ENCODE assay signal across 19 mouse cellular contexts in the genomic region with DNA sequence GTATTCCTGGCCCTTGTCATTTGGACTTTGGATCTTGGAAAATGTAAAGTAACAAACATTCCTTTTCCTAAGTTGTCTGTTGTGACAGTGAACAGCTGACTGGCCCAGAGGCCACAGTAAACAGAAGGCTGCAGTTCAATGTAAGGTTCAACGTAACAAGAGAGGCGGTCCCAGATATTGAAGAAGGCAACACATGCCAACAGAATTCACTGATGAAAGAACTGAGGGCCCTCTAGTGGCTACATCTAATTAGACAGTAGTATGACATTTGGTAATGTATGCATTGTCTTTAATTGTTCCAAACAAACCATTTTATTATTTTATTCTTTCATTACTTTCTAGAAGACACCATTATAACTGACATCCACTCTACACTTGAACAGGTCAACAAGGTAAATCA. TPM values are rescaled to one million over a fixed set of nuclear protein-coding genes. Genes with fewer than 3 reads are reported as not detected.
DNase-seq lines count a peak whose midpoint lies in the region; ATAC-seq and TF ChIP-seq lines count a peak whose summit lies in the region.
"Had no signal": no experiment of that assay in that cellular context is flagged by ENCODE, and none has a peak within 500 bp of the region (broad histone marks: within the 10 kb centered on the region; RNA-seq: fewer than 3 reads in every experiment).

No protein-coding gene starts in this region.

- no peak overlapping the region for H3K9ac ChIP-seq in liver, embryonic 14.5 days (replicated peaks)
- no peak overlapping the region for H3K9ac ChIP-seq in MEL (ENCODE audit: control insufficient read depth, low read depth, low read length, poor library complexity, severe bottlenecking)

- WGBS in liver, embryonic 14.5 days (ENCODE audit: insufficient replicate concordance), result 62% methylated on average over 2 of the region's 2 CpGs

- no peak for TF ChIP-seq EP300 in liver, embryonic 14.5 days (IDR thresholded peaks at IDR 0.05; ENCODE audit: low read depth)
- TF ChIP-seq EP300 in MEL (IDR thresholded peaks at IDR 0.05; ENCODE audit: low read depth in 1 of 2, low read length in 2 of 2), result no peak

- TF ChIP-seq RAD21 in MEL (IDR thresholded peaks at IDR 0.05; ENCODE audit: low read depth, low read length), result peak; percentile 19

- no peaks in the 10 kb centered on the region for H3K9me3 ChIP-seq in liver, embryonic 14.5 days (ENCODE audit: control insufficient read depth, low read length)
- no peaks in the 10 kb centered on the region for H3K9me3 ChIP-seq in MEL (replicated peaks; ENCODE audit: insufficient read depth, low read length)
- H3K9me3 ChIP-seq: megakaryocyte, embryonic 14.5 days had no signal

- H3K27ac ChIP-seq in liver, embryonic 14.5 days, result no peak overlapping the region
- H3K27ac ChIP-seq in MEL (ENCODE audit: control insufficient read depth, low read depth, low read length), result no peak overlapping the region
- no peak overlapping the region for H3K27ac ChIP-seq in cortical plate, adult 2 months (ENCODE audit: insufficient read depth, low read length)

- no peak overlapping the region for H3K4me2 ChIP-seq in liver, embryonic 14.5 days (ENCODE audit: low read depth)

- no peaks in the 10 kb centered on the region for H3K4me1 ChIP-seq in liver, embryonic 14.5 days (replicated peaks; ENCODE audit: control insufficient read depth in 2 of 2, insufficient read depth in 2 of 2, low read length in 1 of 2)
- no peaks in the 10 kb centered on the region for H3K4me1 ChIP-seq in MEL (ENCODE audit: control insufficient read depth in 1 of 2, insufficient read depth in 2 of 2, low read length in 2 of 2)
- H3K4me1 ChIP-seq in cortical plate, adult 2 months (ENCODE audit: control insufficient read depth, insufficient read depth, low read length), result no peaks in the 10 kb centered on the region

- peaks cover 17% of the 10 kb centered on the region for H3K36me3 ChIP-seq in liver, embryonic 14.5 days (replicated peaks; ENCODE audit: control insufficient read depth, insufficient read depth, low read depth)
- H3K36me3 ChIP-seq in MEL (ENCODE audit: control insufficient read depth in 1 of 2, insufficient read depth in 2 of 2, low read length in 2 of 2), result peaks cover 0 to 6% of the 10 kb centered on the region in 2 experiments; a peak in 2 of 4 replicates

- peak; percentile 53; the same call in 1 of the 2 replicates for ATAC-seq in frontal cortex, adult (ENCODE audit: low TSS enrichment)
- no peak for ATAC-seq in liver, embryonic 14.5 days (ENCODE audit: insufficient read depth)
- ATAC-seq: CD4-positive, CD25-positive, alpha-beta regulatory T cell, adult 4 months; Patski had no signal

- TF ChIP-seq POLR2A in MEL (IDR thresholded peaks at IDR 0.05; ENCODE audit: control insufficient read depth in 1 of 2, insufficient read depth in 1 of 2, low read depth in 1 of 2, low read length in 2 of 2, poor library complexity in 1 of 2), result no peak
- no peak for TF ChIP-seq POLR2A in cortical plate, adult 2 months (IDR thresholded peaks at IDR 0.05; ENCODE audit: extremely low read depth, insufficient read depth, low read length)

- no peaks in the 10 kb centered on the region for H3K79me2 ChIP-seq in MEL (ENCODE audit: control insufficient read depth, insufficient read depth, low read length, poor library complexity)

- peak; percentile 23; the same call in 1 of the 2 replicates for TF ChIP-seq CTCF in liver, embryonic 14.5 days (IDR thresholded peaks at IDR 0.05; ENCODE audit: low read depth)
- TF ChIP-seq CTCF in MEL (IDR thresholded peaks at IDR 0.05 in 2 of 3, conservative IDR thresholded peaks at IDR 0.05 in 1 of 3; ENCODE audit: control insufficient read depth in 1 of 3, insufficient read depth in 1 of 3, low read depth in 2 of 3, low read length in 3 of 3, poor library complexity in 1 of 3, severe bottlenecking in 1 of 3), result peak in 2 of 3 experiments; percentile 35 to 55; a peak in 3 of 6 replicates
- 0 out of 2 replicates have a peak, but pooled peaks have one; percentile 7 for TF ChIP-seq CTCF in cortical plate, adult 2 months (IDR thresholded peaks at IDR 0.05; ENCODE audit: extremely low read depth, insufficient read depth, low read length)

- no peaks in the 10 kb centered on the region for H3K27me3 ChIP-seq in liver, embryonic 14.5 days (ENCODE audit: control insufficient read depth, insufficient read depth, low read length)
- H3K27me3 ChIP-seq in MEL (ENCODE audit: control insufficient read depth in 1 of 2, insufficient read depth in 2 of 2, low read length in 2 of 2), result no peaks in the 10 kb centered on the region
- H3K27me3 ChIP-seq: megakaryocyte, embryonic 14.5 days; Patski had no signal

- no peak overlapping the region for H3K4me3 ChIP-seq in liver, embryonic 14.5 days (ENCODE audit: insufficient read depth in 1 of 2, low read depth in 2 of 2, low read length in 2 of 2)
- H3K4me3 ChIP-seq in MEL (ENCODE audit: control insufficient read depth in 1 of 2, insufficient read depth in 1 of 2, low read depth in 2 of 2, low read length in 2 of 2), result no peak overlapping the region
- no peak overlapping the region for H3K4me3 ChIP-seq in cortical plate, adult 2 months (ENCODE audit: insufficient read depth, low read length)
- H3K4me3 ChIP-seq: erythroblast, embryonic 14.5 days; megakaryocyte, embryonic 14.5 days had no signal

- no peak for DNase-seq in frontal cortex, postnatal 36 days (ENCODE audit: low spot score in 2 of 2)
- no peak for DNase-seq in liver, embryonic 14.5 days (ENCODE audit: low read depth in 3 of 3, low spot score in 3 of 3)
- DNase-seq in liver (no peak), MEL (ENCODE audit: low read depth, low spot score) (peak; percentile 32)
- no peak for DNase-seq in frontal cortex, postnatal 14 days (ENCODE audit: low spot score in 2 of 2)
- no peak for DNase-seq in adrenal gland, adult 8-10 months
- DNase-seq: adrenal gland, postnatal 10 days; heart, postnatal 10 days; kidney, postnatal 10 days; left cerebral cortex, postnatal 4 days; lung, adult 18-20 months; thymus, adult 18-20 months had no signal

TF ChIP-seq in MEL, 35 proteins besides CTCF, POLR2A, EP300 and RAD21:
- TF ChIP-seq NELFE (IDR thresholded peaks at IDR 0.05; ENCODE audit: low read depth, low read length), result no peak
- TF ChIP-seq UBTF (IDR thresholded peaks at IDR 0.05; ENCODE audit: borderline replicate concordance, insufficient read depth, low read depth, low read length), result no peak
- no peak for TF ChIP-seq E2F4 (IDR thresholded peaks at IDR 0.05; ENCODE audit: borderline replicate concordance, low read depth, low read length)
- TF ChIP-seq MAZ (IDR thresholded peaks at IDR 0.05; ENCODE audit: low read depth, low read length), result no peak
- TF ChIP-seq SMC3 (IDR thresholded peaks at IDR 0.05; ENCODE audit: low read depth, low read length), result peak; percentile 25; the same call in 1 of the 2 replicates

RNA-seq across cellular contexts. Expression of a gene that starts 15.1 kb away (rescaled TPM):
- 5.9 and 6.6 TPM in 2 replicates for polyA plus RNA-seq in liver, embryonic 14.5 days (2012; rRNA removed)
- 6.9 and 7.9 TPM in 2 replicates for polyA plus RNA-seq in liver, embryonic 14.5 days (2014; fragmentation: Nextera tagmentation; extraction: Ambion mirVana)
- 20.8 and 20.9 TPM in 2 replicates for total RNA-seq in MEL (2012; rRNA removed)
- polyA plus RNA-seq in MEL (2012; ENCODE audit: insufficient read depth in 1 of 2, insufficient read length in 2 of 2, low read depth in 1 of 2, low replicate concordance in 2 of 2, missing spikeins in 1 of 2), result 10 to 100 TPM in 1 of 2 experiments, not detected in 1; 19.6 TPM
- polyA plus RNA-seq in cortical plate, adult 2 months (2012; rRNA removed), result 56.5 and 58.2 TPM in 2 replicates
- 10 to 100 TPM; 56.3 to 75.8 (median 70.1) TPM for total RNA-seq in adrenal gland, adult 8-10 months (2022)

RNA-seq across cellular contexts. Expression of a gene that starts 23.9 kb away (rescaled TPM):
- not detected in 2 replicates for polyA plus RNA-seq in liver, embryonic 14.5 days (2012; rRNA removed)
- polyA plus RNA-seq in liver, embryonic 14.5 days (2014; fragmentation: Nextera tagmentation; extraction: Ambion mirVana), result not detected in 2 replicates
- 0.07 TPM in 1 of 2 replicates, not detected in the other for total RNA-seq in MEL (2012; rRNA removed)
- not detected for polyA plus RNA-seq in MEL (2012; ENCODE audit: insufficient read depth in 1 of 2, insufficient read length in 2 of 2, low read depth in 1 of 2, low replicate concordance in 2 of 2, missing spikeins in 1 of 2)
- polyA plus RNA-seq in cortical plate, adult 2 months (2012; rRNA removed), result 0.10 and 0.11 TPM in 2 replicates
- not detected for total RNA-seq in adrenal gland, adult 8-10 months (2022)
- total RNA-seq: heart, postnatal 10 days; left cerebral cortex, postnatal 4 days had no signal
- polyA plus RNA-seq: erythroblast, embryonic 14.5 days; Patski had no signal

RNA-seq across cellular contexts. Expression of a gene that starts 48.9 kb away (rescaled TPM):
- polyA plus RNA-seq in liver, embryonic 14.5 days (2012; rRNA removed), result not detected in 2 replicates
- not detected in 2 replicates for polyA plus RNA-seq in liver, embryonic 14.5 days (2014; fragmentation: Nextera tagmentation; extraction: Ambion mirVana)
- total RNA-seq in MEL (2012; rRNA removed), result not detected in 2 replicates
- polyA plus RNA-seq in MEL (2012; ENCODE audit: insufficient read depth in 1 of 2, insufficient read length in 2 of 2, low read depth in 1 of 2, low replicate concordance in 2 of 2, missing spikeins in 1 of 2), result not detected
- 0.04 TPM in 2 replicates for polyA plus RNA-seq in cortical plate, adult 2 months (2012; rRNA removed)
- under 1 TPM in 1 of 4 experiments, not detected in 3; 0.10 TPM for total RNA-seq in adrenal gland, adult 8-10 months (2022)
- total RNA-seq: heart, postnatal 10 days; neutrophil, adult 5-6 weeks had no signal
- polyA plus RNA-seq: CD4-positive, CD25-positive, alpha-beta regulatory T cell, adult 4 months; erythroblast, embryonic 14.5 days; Patski had no signal
